Mouse (Mus musculus): ENCODE measurements around the gene Poc1b. TPM values are rescaled to one million over a fixed set of nuclear protein-coding genes. Genes with fewer than 3 reads are reported as not detected.

Poc1b gene
- polyA plus RNA-seq, 1 experiment, result 9.9 TPM

GRCm38 (mm10) chr10:99179566-99179965, 72.7 kb downstream of the Poc1b start:
- no peak overlapping the region for H3K4me3 ChIP-seq (replicated peaks)
- TF ChIP-seq GATA1 (IDR thresholded peaks at IDR 0.05; ENCODE audit: borderline replicate concordance, low read length) (no peak), FLI1 (IDR thresholded peaks at IDR 0.05; ENCODE audit: low read length) (no peak)

GRCm38 (mm10) chr10:99181497-99181896, 74.7 kb downstream of the Poc1b start:
- no peaks in the 10 kb centered on the region for H3K27me3 ChIP-seq (replicated peaks)
- no peak overlapping the region for H3K4me3 ChIP-seq (replicated peaks)
- H3K9me3 ChIP-seq, result no peaks in the 10 kb centered on the region
- peaks cover 18% of the 10 kb centered on the region for H3K4me1 ChIP-seq
- H3K36me3 ChIP-seq (replicated peaks; ENCODE audit: low read length), result peaks cover 12% of the 10 kb centered on the region
- TF ChIP-seq GATA1 (IDR thresholded peaks at IDR 0.05; ENCODE audit: borderline replicate concordance, low read length), result no peak
- TF ChIP-seq FLI1 (IDR thresholded peaks at IDR 0.05; ENCODE audit: low read length), result no peak

More at GRCm38 (mm10) chr10:99179566-99179965, 72.7 kb downstream of the Poc1b start:
- Histone ChIP-seq H3K36me3 (replicated peaks; ENCODE audit: low read length) (peaks cover 15% of the 10 kb centered on the region), H3K4me1 (peaks cover 29% of the 10 kb centered on the region), H3K27me3 (replicated peaks) (no peaks in the 10 kb centered on the region), H3K9me3 (no peaks in the 10 kb centered on the region)

GRCm38 (mm10) chr10:99182107-99182506, 75.3 kb downstream of the Poc1b start:
- peaks cover 18% of the 10 kb centered on the region for H3K4me1 ChIP-seq
- no peaks in the 10 kb centered on the region for H3K9me3 ChIP-seq
- peak overlapping the region; percentile 35 for H3K4me3 ChIP-seq (replicated peaks)
- peaks cover 12% of the 10 kb centered on the region for H3K36me3 ChIP-seq (replicated peaks; ENCODE audit: low read length)
- no peaks in the 10 kb centered on the region for H3K27me3 ChIP-seq (replicated peaks)
- TF ChIP-seq FLI1 (IDR thresholded peaks at IDR 0.05; ENCODE audit: low read length), result no peak
- no peak for TF ChIP-seq GATA1 (IDR thresholded peaks at IDR 0.05; ENCODE audit: borderline replicate concordance, low read length)

- Histone ChIP-seq H3K36me3 (replicated peaks; ENCODE audit: low read length) (peaks cover 2% of the 10 kb centered on the region), H3K4me1 (0 out of 2 replicates have a peak, but pooled peaks cover 3% of the 10 kb centered on the region), H3K9me3 (no peaks in the 10 kb centered on the region), H3K27me3 (replicated peaks) (no peaks in the 10 kb centered on the region), H3K4me3 (replicated peaks) (no peak overlapping the region)
- TF ChIP-seq FLI1 (IDR thresholded peaks at IDR 0.05; ENCODE audit: low read length), result no peak
- no peak for TF ChIP-seq GATA1 (IDR thresholded peaks at IDR 0.05; ENCODE audit: borderline replicate concordance, low read length)
These were observed 81.3 kb downstream of the Poc1b start for GRCm38 (mm10) chr10:99188175-99188574.

- H3K4me3 ChIP-seq (replicated peaks), result no peak overlapping the region
- no peaks in the 10 kb centered on the region for H3K9me3 ChIP-seq
- peaks cover 4% of the 10 kb centered on the region for H3K36me3 ChIP-seq (replicated peaks; ENCODE audit: low read length)
- H3K27me3 ChIP-seq (replicated peaks), result no peaks in the 10 kb centered on the region
- no peak for TF ChIP-seq GATA1 (IDR thresholded peaks at IDR 0.05; ENCODE audit: borderline replicate concordance, low read length)
- TF ChIP-seq FLI1 (IDR thresholded peaks at IDR 0.05; ENCODE audit: low read length), result no peak
- peaks cover 5% of the 10 kb centered on the region; the same call in 1 of the 2 replicates for H3K4me1 ChIP-seq
These were observed 82.1 kb downstream of the Poc1b start for GRCm38 (mm10) chr10:99188656-99189603.

- H3K9me3 ChIP-seq, result no peaks in the 10 kb centered on the region
- no peak overlapping the region for H3K4me3 ChIP-seq (replicated peaks)
- H3K4me1 ChIP-seq, result peaks cover 18% of the 10 kb centered on the region
- peaks cover 4% of the 10 kb centered on the region for H3K36me3 ChIP-seq (replicated peaks; ENCODE audit: low read length)
- TF ChIP-seq FLI1 (IDR thresholded peaks at IDR 0.05; ENCODE audit: low read length), result no peak
- no peak for TF ChIP-seq GATA1 (IDR thresholded peaks at IDR 0.05; ENCODE audit: borderline replicate concordance, low read length)
- H3K27me3 ChIP-seq (replicated peaks), result no peaks in the 10 kb centered on the region
These were observed 84.0 kb downstream of the Poc1b start for GRCm38 (mm10) chr10:99190798-99191197.

GRCm38 (mm10) chr10:99194451-99195055, 87.7 kb downstream of the Poc1b start:
- Histone ChIP-seq H3K4me1 (peaks cover 27% of the 10 kb centered on the region), H3K4me3 (replicated peaks) (no peak overlapping the region), H3K9me3 (no peaks in the 10 kb centered on the region), H3K27me3 (replicated peaks) (no peaks in the 10 kb centered on the region), H3K36me3 (replicated peaks; ENCODE audit: low read length) (peaks cover 20% of the 10 kb centered on the region)
- TF ChIP-seq FLI1 (IDR thresholded peaks at IDR 0.05; ENCODE audit: low read length) (no peak), GATA1 (IDR thresholded peaks at IDR 0.05; ENCODE audit: borderline replicate concordance, low read length) (no peak)

GRCm38 (mm10) chr10:99196556-99196955, 89.7 kb downstream of the Poc1b start:
- no peaks in the 10 kb centered on the region for H3K27me3 ChIP-seq (replicated peaks)
- H3K4me1 ChIP-seq, result peaks cover 27% of the 10 kb centered on the region
- H3K4me3 ChIP-seq (replicated peaks), result no peak overlapping the region
- TF ChIP-seq FLI1 (IDR thresholded peaks at IDR 0.05; ENCODE audit: low read length), result no peak
- no peaks in the 10 kb centered on the region for H3K9me3 ChIP-seq
- H3K36me3 ChIP-seq (replicated peaks; ENCODE audit: low read length), result peaks cover 20% of the 10 kb centered on the region

- H3K9me3 ChIP-seq, result no peaks in the 10 kb centered on the region
- TF ChIP-seq FLI1 (IDR thresholded peaks at IDR 0.05; ENCODE audit: low read length) (no peak), GATA1 (IDR thresholded peaks at IDR 0.05; ENCODE audit: borderline replicate concordance, low read length) (no peak)
- peaks cover 27% of the 10 kb centered on the region for H3K4me1 ChIP-seq
- H3K36me3 ChIP-seq (replicated peaks; ENCODE audit: low read length), result peaks cover 20% of the 10 kb centered on the region
- no peaks in the 10 kb centered on the region for H3K27me3 ChIP-seq (replicated peaks)
- no peak overlapping the region for H3K4me3 ChIP-seq (replicated peaks)
These were observed 90.3 kb downstream of the Poc1b start for GRCm38 (mm10) chr10:99197125-99197524.
